Mouse (Mus musculus) kidney, embryonic 16.5 days (tissue): ENCODE measurements at regions not wholly inside any gene's neighbourhood (a gene's known extent, or its start where the extent isn't known, plus 50 kb on each side); places are given as distances from the start of the nearest gene placed in this dataset.
A peak's percentile ranks its signal among the peaks of the same experiment; 100 is the strongest.

Experiments used
- ATAC-seq: fragments of 200-750 bp; cut with Nextera tagmentation; 2 replicates; pipeline ENCODE4 v1.8.0; 2017; ENCODE audit warnings: moderate TSS enrichment; ENCODE audit not compliant: low FRiP score, low TSS enrichment
- H3K27ac ChIP-seq: fragments of 300-500 bp; sonication (generic); 2 replicates; pipeline ENCODE4 v1.5.1; 2014; ENCODE audit warnings: low read length
- H3K27me3 ChIP-seq: fragments of 300-500 bp; sonication (generic); 2 replicates; pipeline ENCODE4 v1.6.1; 2014; ENCODE audit warnings: low read length, control low read depth, mixed read lengths; ENCODE audit not compliant: insufficient read depth
- H3K36me3 ChIP-seq: fragments of 300-500 bp; sonication (generic); 2 replicates; pipeline ENCODE4 v1.6.1; 2014; ENCODE audit warnings: low read length, control low read depth, mixed read lengths; ENCODE audit not compliant: insufficient read depth
- H3K4me1 ChIP-seq: fragments of 300-500 bp; sonication (generic); 2 replicates; pipeline ENCODE4 v1.6.1; 2014; ENCODE audit warnings: low read length, control low read depth, mixed read lengths; ENCODE audit not compliant: insufficient read depth
- H3K4me2 ChIP-seq: fragments of 300-500 bp; sonication (generic); replicated peaks from 2 replicates; pipeline ENCODE4 v1.6.1; 2014; ENCODE audit warnings: low read depth, low read length
- H3K4me3 ChIP-seq: fragments of 300-500 bp; sonication (generic); 2 replicates; pipeline ENCODE4 v1.5.1; 2014; ENCODE audit warnings: mild to moderate bottlenecking, low read length
- H3K9ac ChIP-seq: fragments of 300-500 bp; sonication (generic); replicated peaks from 2 replicates; pipeline ENCODE4 v1.6.1; 2014; ENCODE audit warnings: low read length
- H3K9me3 ChIP-seq: fragments of 300-500 bp; sonication (generic); 2 replicates; pipeline ENCODE4 v1.6.1; 2016; ENCODE audit warnings: low read length, control low read depth
- WGBS: fragments of 180-500 bp; shearing (Covaris S2); extraction: QIAGEN DNeasy Blood & Tissue Kit; methylation state at CpG from one replicate; pipeline ENCODE4 v1.1.7; 2014; 5-methylcytosine and 5-hydroxymethylcytosine counted together

GRCm38 (mm10) chr15:36700196-36700595 lies 307.4 kb downstream of the Zfp706 start:
- Histone ChIP-seq H3K27ac (no peak overlapping the region), H3K4me3 (no peak overlapping the region), H3K36me3 (no peaks in the 10 kb centered on the region), H3K9me3 (no peaks in the 10 kb centered on the region), H3K27me3 (no peaks in the 10 kb centered on the region), H3K4me2 (no peak overlapping the region), H3K9ac (no peak overlapping the region), H3K4me1 (0 out of 2 replicates have a peak, but pooled peaks cover 2% of the 10 kb centered on the region)
- ATAC-seq = no peak
- 86% methylated on average over 5 of the region's 5 CpGs for WGBS

DNA sequence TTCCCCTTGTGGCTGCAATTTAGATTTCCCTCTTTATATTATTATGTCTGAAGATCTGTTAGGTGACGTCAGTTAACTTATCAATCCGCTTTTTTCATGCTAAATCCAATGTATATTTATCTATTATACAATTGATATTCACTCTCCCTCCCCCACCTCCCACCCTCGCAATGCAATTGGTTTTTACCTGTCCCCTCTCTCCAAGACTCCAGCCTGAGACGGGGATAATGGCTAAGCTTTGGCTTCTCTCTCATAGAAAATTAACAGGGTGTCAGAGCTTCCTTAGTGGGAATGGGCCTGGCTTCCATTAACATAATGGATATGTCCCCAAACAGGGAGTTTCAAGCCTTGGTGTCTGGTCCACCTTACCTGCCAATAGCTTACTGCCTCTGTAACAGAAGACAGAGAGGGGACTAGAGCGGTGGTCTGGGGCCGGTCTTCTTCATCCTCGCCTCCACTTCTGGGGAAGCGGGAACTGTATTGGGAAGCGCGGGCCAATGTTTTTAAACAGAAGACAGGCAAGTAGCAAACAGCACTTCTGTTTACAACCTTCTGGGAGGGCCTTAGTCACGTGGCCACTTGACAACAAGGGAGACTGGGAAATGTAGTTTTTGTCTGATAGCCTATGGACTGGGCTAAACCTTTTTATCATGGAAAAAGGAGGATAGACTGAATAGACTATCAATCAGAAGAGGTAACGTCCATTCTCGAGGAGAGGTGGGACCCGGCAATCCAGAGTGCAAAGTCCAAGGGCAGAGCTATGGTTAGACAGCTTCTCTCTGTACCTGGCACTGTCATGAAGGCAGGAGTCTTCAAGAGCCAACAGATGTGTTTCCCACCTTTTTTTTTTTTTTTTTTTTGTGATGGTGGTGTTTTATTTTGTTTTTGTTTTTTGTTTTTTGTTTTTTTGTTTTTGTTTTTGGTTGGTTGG lies 312.1 kb downstream of the Zfp706 start:
- peak overlapping the region; percentile 73 for H3K4me2 ChIP-seq
- no peak overlapping the region for H3K27ac ChIP-seq
- peak overlapping the region; percentile 66 for H3K9ac ChIP-seq
- H3K27me3 ChIP-seq = no peaks in the 10 kb centered on the region
- peak; percentile 59; the same call in 1 of the 2 replicates for ATAC-seq
- H3K4me1 ChIP-seq = 0 out of 2 replicates have a peak, but pooled peaks cover 3% of the 10 kb centered on the region
- H3K4me3 ChIP-seq = peak overlapping the region; percentile 50
- 24% methylated on average over 14 of the region's 14 CpGs for WGBS
- H3K36me3 ChIP-seq = no peaks in the 10 kb centered on the region
- no peaks in the 10 kb centered on the region for H3K9me3 ChIP-seq

GRCm38 (mm10) chr15:36691002-36691652 lies 316.4 kb downstream of the Zfp706 start:
- H3K36me3 ChIP-seq = no peaks in the 10 kb centered on the region
- no peaks in the 10 kb centered on the region for H3K27me3 ChIP-seq
- no peak overlapping the region for H3K27ac ChIP-seq
- H3K9ac ChIP-seq = no peak overlapping the region
- H3K4me3 ChIP-seq = no peak overlapping the region
- H3K4me2 ChIP-seq = no peak overlapping the region
- H3K9me3 ChIP-seq = no peaks in the 10 kb centered on the region
- H3K4me1 ChIP-seq = 0 out of 2 replicates have a peak, but pooled peaks cover 3% of the 10 kb centered on the region
- ATAC-seq = no peak
- WGBS = 71% methylated on average over 15 of the region's 15 CpGs

- Histone ChIP-seq H3K4me1 (no peaks in the 10 kb centered on the region), H3K36me3 (no peaks in the 10 kb centered on the region), H3K27ac (no peak overlapping the region), H3K9me3 (no peaks in the 10 kb centered on the region), H3K27me3 (no peaks in the 10 kb centered on the region), H3K4me3 (no peak overlapping the region), H3K9ac (no peak overlapping the region), H3K4me2 (no peak overlapping the region)
- WGBS = 70% methylated on average over 7 of the region's 7 CpGs
- no peak for ATAC-seq
These were observed 317.7 kb downstream of the Zfp706 start for GRCm38 (mm10) chr15:36689881-36690280.

DNA sequence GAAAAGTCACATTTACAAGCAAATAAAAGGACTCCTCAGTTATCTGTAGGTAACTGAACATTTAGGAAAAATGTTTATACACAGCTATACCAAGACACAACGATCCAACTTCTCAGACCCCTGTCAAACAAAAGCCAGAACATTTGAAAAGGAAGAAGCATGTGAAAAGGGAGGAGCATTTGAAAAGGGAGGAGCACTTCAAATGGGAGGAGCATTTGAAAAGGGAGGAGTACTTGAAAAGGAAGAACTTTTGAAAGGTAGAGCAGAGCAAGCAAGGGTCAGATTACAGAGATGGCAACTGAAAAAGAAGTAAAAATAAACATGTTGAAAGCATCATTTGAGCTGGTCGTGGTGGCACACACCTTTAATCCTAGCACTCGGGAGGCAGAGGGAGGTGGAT lies 318.3 kb downstream of the Zfp706 start:
- WGBS = 52% methylated on average over 3 of the region's 3 CpGs
- Histone ChIP-seq H3K9ac (no peak overlapping the region), H3K27ac (no peak overlapping the region), H3K4me2 (no peak overlapping the region), H3K4me3 (no peak overlapping the region), H3K36me3 (no peaks in the 10 kb centered on the region), H3K4me1 (no peaks in the 10 kb centered on the region), H3K9me3 (no peaks in the 10 kb centered on the region), H3K27me3 (no peaks in the 10 kb centered on the region)
- ATAC-seq = no peak

GRCm38 (mm10) chr15:36688051-36688754 lies 319.4 kb downstream of the Zfp706 start:
- peak overlapping the region; percentile 28 for H3K4me3 ChIP-seq
- H3K4me1 ChIP-seq = no peaks in the 10 kb centered on the region
- WGBS = 8% methylated on average over 17 of the region's 17 CpGs
- no peaks in the 10 kb centered on the region for H3K36me3 ChIP-seq
- H3K27me3 ChIP-seq = no peaks in the 10 kb centered on the region
- 0 out of 2 replicates have a peak, but pooled peaks have one; percentile 35 for ATAC-seq
- H3K9ac ChIP-seq = no peak overlapping the region
- H3K27ac ChIP-seq = no peak overlapping the region
- no peaks in the 10 kb centered on the region for H3K9me3 ChIP-seq
- H3K4me2 ChIP-seq = peak overlapping the region; percentile 49

GRCm38 (mm10) chr15:36684684-36685083 lies 322.9 kb downstream of the Zfp706 start:
- no peak for ATAC-seq
- Histone ChIP-seq H3K4me3 (no peak overlapping the region), H3K27ac (no peak overlapping the region), H3K4me2 (no peak overlapping the region), H3K27me3 (no peaks in the 10 kb centered on the region), H3K36me3 (no peaks in the 10 kb centered on the region), H3K9ac (no peak overlapping the region), H3K4me1 (no peaks in the 10 kb centered on the region), H3K9me3 (no peaks in the 10 kb centered on the region)
- 72% methylated on average over 7 of the region's 7 CpGs for WGBS

- Histone ChIP-seq H3K9ac (no peak overlapping the region), H3K27me3 (no peaks in the 10 kb centered on the region), H3K27ac (no peak overlapping the region), H3K9me3 (no peaks in the 10 kb centered on the region), H3K36me3 (no peaks in the 10 kb centered on the region), H3K4me3 (no peak overlapping the region), H3K4me2 (no peak overlapping the region), H3K4me1 (no peaks in the 10 kb centered on the region)
- no peak for ATAC-seq
- 41% methylated on average over 6 of the region's 6 CpGs for WGBS
These were observed 324.7 kb downstream of the Zfp706 start for GRCm38 (mm10) chr15:36682832-36683231.

DNA sequence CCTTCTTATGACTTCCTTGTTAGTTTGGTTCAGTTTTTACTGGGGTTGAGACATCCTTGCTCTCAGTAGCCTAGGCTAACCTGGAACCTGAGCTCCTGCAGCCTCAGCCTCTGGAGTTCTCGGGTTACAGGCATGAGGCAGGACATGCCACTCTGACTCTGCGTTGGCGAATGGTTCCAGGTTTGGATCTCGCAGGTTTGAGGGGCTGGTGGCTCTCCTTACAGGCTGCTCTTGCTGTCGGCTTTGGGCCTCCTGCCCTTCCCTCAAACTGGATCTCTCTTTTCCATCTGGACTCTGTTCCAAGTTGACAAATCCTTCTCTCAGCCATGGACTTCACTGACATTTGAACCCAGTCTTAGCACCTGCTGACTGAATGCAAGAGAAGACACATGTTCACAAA lies 325.4 kb downstream of the Zfp706 start:
- no peak overlapping the region for H3K4me3 ChIP-seq
- no peaks in the 10 kb centered on the region for H3K36me3 ChIP-seq
- no peaks in the 10 kb centered on the region for H3K9me3 ChIP-seq
- no peak overlapping the region for H3K9ac ChIP-seq
- no peak for ATAC-seq
- no peaks in the 10 kb centered on the region for H3K27me3 ChIP-seq
- no peaks in the 10 kb centered on the region for H3K4me1 ChIP-seq
- H3K27ac ChIP-seq = no peak overlapping the region
- 33% methylated on average over 5 of the region's 5 CpGs for WGBS
- no peak overlapping the region for H3K4me2 ChIP-seq
